Mouse (Mus musculus) frontal cortex, adult (tissue): ENCODE results near the gene Rbbp9.

Experiments used
- ATAC-seq: cut with Nextera tagmentation; 2 replicates; pipeline ENCODE4 v1.9.2; 2017; ENCODE audit warnings: mild to moderate bottlenecking, moderate library complexity, mixed read lengths; ENCODE audit not compliant: low TSS enrichment

Gene Rbbp9

GRCm38 (mm10) chr2:144502134-144502533 lies 48.5 kb downstream of the Rbbp9 start:
- ATAC-seq = no peak
